Mouse (Mus musculus) CH12.LX (cell line): ENCODE results near the gene Mctp1.

Experiments
- CHD2 ChIP-seq: IDR thresholded peaks from 2 replicates; pipeline ENCODE4 v1.6.1; 2011; ENCODE audit warnings: low read length, improper control_type of control experiment
- CTCF ChIP-seq, 2 experiments: IDR thresholded peaks in 1 of 2; conservative IDR thresholded peaks in 1 of 2; 2 replicates each; pipeline ENCODE4 v1.5.1; 2011 to 2012; ENCODE audit warnings: low read depth in 2 of 2, low read length in 2 of 2, improper control_type of control experiment in 1 of 2, inconsistent platforms in 1 of 2, mild to moderate bottlenecking in 1 of 2, moderate library complexity in 1 of 2
- EP300 ChIP-seq: IDR thresholded peaks from 2 replicates; pipeline ENCODE4 v1.6.1; 2011; ENCODE audit warnings: low read length, improper control_type of control experiment
- JUND ChIP-seq: conservative IDR thresholded peaks from 2 replicates; pipeline ENCODE4 v1.6.1; 2011; ENCODE audit warnings: low read depth, low read length, improper control_type of control experiment
- MXI1 ChIP-seq: IDR thresholded peaks from 2 replicates; pipeline ENCODE4 v1.6.1; 2011; ENCODE audit warnings: mild to moderate bottlenecking, low read depth, low read length, improper control_type of control experiment
- UBTF ChIP-seq: IDR thresholded peaks from 2 replicates; pipeline ENCODE4 v1.6.1; 2012; ENCODE audit warnings: low read depth, mild to moderate bottlenecking, inconsistent platforms, low read length, improper control_type of control experiment, moderate library complexity
- ZKSCAN1 ChIP-seq: IDR thresholded peaks from 2 replicates; pipeline ENCODE4 v1.6.1; 2012; ENCODE audit warnings: low read depth, inconsistent platforms, low read length, improper control_type of control experiment, borderline replicate concordance
- ZMIZ1 ChIP-seq: IDR thresholded peaks from 2 replicates; pipeline ENCODE4 v1.6.1; 2012; ENCODE audit warnings: low read depth, mild to moderate bottlenecking, inconsistent platforms, low read length, improper control_type of control experiment
- ZNF384 ChIP-seq: IDR thresholded peaks from 2 replicates; pipeline ENCODE4 v1.6.1; 2012; ENCODE audit warnings: low read depth, low read length, improper control_type of control experiment, inconsistent platforms

GRCm38 (mm10) chr13:77049736-77050135 lies 665.4 kb downstream of the Mctp1 start:
- TF ChIP-seq ZMIZ1 (no peak), CHD2 (no peak), CTCF (conservative IDR thresholded peaks at IDR 0.05 in 1 of 2, IDR thresholded peaks at IDR 0.05 in 1 of 2; ENCODE audit: low read depth in 2 of 2, low read length in 2 of 2) (no peak), EP300 (no peak), UBTF (no peak), ZNF384 (no peak), ZKSCAN1 (no peak), JUND (no peak), MXI1 (no peak)
